8 mouse cellular contexts compared by ENCODE assay signal in the genomic region with DNA sequence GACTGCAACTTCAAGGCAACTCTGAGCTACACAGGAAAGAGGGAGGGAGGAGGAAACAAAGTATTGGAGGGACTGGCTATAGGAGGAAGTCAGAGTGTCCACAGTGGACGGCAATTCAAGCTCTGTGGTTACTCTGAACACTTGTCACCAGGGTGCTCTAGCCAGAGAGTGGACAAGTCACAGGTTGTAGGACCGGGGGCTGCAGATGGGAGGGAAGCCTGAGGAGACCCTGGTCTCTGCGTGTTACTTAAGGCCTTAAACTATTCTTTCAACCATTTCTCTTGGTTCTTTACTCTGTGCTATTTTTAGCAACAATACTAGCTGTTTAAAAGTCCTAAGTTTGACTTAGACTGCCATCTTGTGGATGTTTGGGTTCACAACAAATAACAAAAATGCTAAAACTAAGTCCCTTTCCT. TPM values are rescaled to one million over a fixed set of nuclear protein-coding genes. Genes with fewer than 3 reads are reported as not detected.
DNase-seq lines count a peak whose midpoint lies in the region; ATAC-seq and TF ChIP-seq lines count a peak whose summit lies in the region.

No protein-coding gene starts in this region.

- H3K27ac ChIP-seq in stomach, postnatal 0 days (replicated peaks): peak overlapping the region; percentile 81

- peak; percentile 85 for TF ChIP-seq CTCF in stomach, postnatal 0 days (IDR thresholded peaks at IDR 0.05; ENCODE audit: low read depth)

- peak; percentile 73 for ATAC-seq in inflammation-experienced regulatory T-cells, adult 6 months
- ATAC-seq in megakaryocyte, adult 5-6 weeks (ENCODE audit: poor library complexity, severe bottlenecking): peak; percentile 85
- peak; percentile 74 for ATAC-seq in stomach, postnatal 0 days (ENCODE audit: low FRiP score, low TSS enrichment)

- H3K27me3 ChIP-seq in stomach, postnatal 0 days (ENCODE audit: control insufficient read depth, insufficient read depth, low read length): no peaks in the 10 kb centered on the region

- no peak overlapping the region; the same call in 1 of the 2 replicates for H3K4me2 ChIP-seq in stomach, postnatal 0 days (replicated peaks; ENCODE audit: low read depth)

- 0 out of 2 replicates have a peak, but pooled peaks cover 3% of the 10 kb centered on the region for H3K4me1 ChIP-seq in stomach, postnatal 0 days (replicated peaks; ENCODE audit: control insufficient read depth, insufficient read depth)

- no peak overlapping the region for H3K4me3 ChIP-seq in stomach, postnatal 0 days (ENCODE audit: low read depth, low read length)

- DNase-seq in B cell, adult 2 months: peak; percentile 46 to 56
- peak; percentile 51 for DNase-seq in MEL-GATA-1-ER (ENCODE audit: extremely low read depth, low read depth)
- DNase-seq in fibroblast of lung, adult 2 months (ENCODE audit: low read depth): peak; percentile 46
- peak; percentile 39 for DNase-seq in stomach, postnatal 0 days (ENCODE audit: low spot score)
- no peak for DNase-seq in cerebellum, postnatal 14 days
- no peak for DNase-seq in layer of hippocampus, postnatal 36 days

- H3K9me3 ChIP-seq in stomach, postnatal 0 days (ENCODE audit: control insufficient read depth, low read length): no peaks in the 10 kb centered on the region

- H3K9ac ChIP-seq in stomach, postnatal 0 days (ENCODE audit: low read length): peak overlapping the region; percentile 43; the same call in 1 of the 2 replicates

- no peak for TF ChIP-seq EP300 in stomach, postnatal 0 days (optimal IDR thresholded peaks at IDR 0.05)

- H3K36me3 ChIP-seq in stomach, postnatal 0 days (ENCODE audit: control insufficient read depth, insufficient read depth, low read length): no peaks in the 10 kb centered on the region

- WGBS in stomach, postnatal 0 days: 15% methylated on average over 3 of the region's 3 CpGs

RNA-seq across cellular contexts. Expression of gene Arhgdib, which starts 38.6 kb away (rescaled TPM):
- 1,000 to 10,000 TPM; 2,255 to 2,929 (median 2,357) TPM for polyA plus RNA-seq in inflammation-experienced regulatory T-cells, adult 6 months (2017; shearing (Covaris generic))
- 3,528 and 3,668 TPM in 2 replicates for total RNA-seq in megakaryocyte, adult 5-6 weeks (2015)
- total RNA-seq in megakaryocyte, adult 5-6 weeks (2017): 1,567 and 1,601 TPM in 2 replicates
- 27.3 and 34.9 TPM in 2 replicates for polyA plus RNA-seq in stomach, postnatal 0 days (2015; fragmentation: Nextera tagmentation; extraction: Ambion mirVana)
- total RNA-seq in layer of hippocampus, postnatal 36 days (2021): 10 to 100 TPM in 1 of 2 experiments, 1 to 10 TPM in 1; 8.9 to 10.2 TPM

RNA-seq across cellular contexts. Expression of gene Pde6h, which starts 56.7 kb away (rescaled TPM):
- not detected for polyA plus RNA-seq in inflammation-experienced regulatory T-cells, adult 6 months (2017; shearing (Covaris generic))
- 0.02 and 0.04 TPM in 2 replicates for total RNA-seq in megakaryocyte, adult 5-6 weeks (2015)
- 0.11 and 0.16 TPM in 2 replicates for total RNA-seq in megakaryocyte, adult 5-6 weeks (2017)
- 0.06 and 0.40 TPM in 2 replicates for polyA plus RNA-seq in stomach, postnatal 0 days (2015; fragmentation: Nextera tagmentation; extraction: Ambion mirVana)
- 1 to 10 TPM; 1.5 TPM for total RNA-seq in layer of hippocampus, postnatal 36 days (2021)

RNA-seq across cellular contexts. Expression of gene Erp27, which starts 58.4 kb away (rescaled TPM):
- 1 to 10 TPM; 1.1 to 2.1 (median 1.1) TPM for polyA plus RNA-seq in inflammation-experienced regulatory T-cells, adult 6 months (2017; shearing (Covaris generic))
- total RNA-seq in megakaryocyte, adult 5-6 weeks (2015): 1.6 and 3.5 TPM in 2 replicates
- total RNA-seq in megakaryocyte, adult 5-6 weeks (2017): 1.6 and 4.7 TPM in 2 replicates
- polyA plus RNA-seq in stomach, postnatal 0 days (2015; fragmentation: Nextera tagmentation; extraction: Ambion mirVana): 0.65 and 1.0 TPM in 2 replicates
- 1 to 10 TPM in 1 of 2 experiments, under 1 TPM in 1; 0.80 to 1.1 TPM for total RNA-seq in layer of hippocampus, postnatal 36 days (2021)

Comparison
In these comparisons a context has a peak if more than half of its experiments do, and no peak if none do; other contexts are left out.
1. DNase-seq: peak in B cell, adult 2 months (2 of 2), MEL-GATA-1-ER (single experiment), fibroblast of lung, adult 2 months (single experiment) and stomach, postnatal 0 days (single experiment); none in cerebellum, postnatal 14 days (0 of 2) and layer of hippocampus, postnatal 36 days (0 of 2).
2. RNA of gene Arhgdib, which starts 38.6 kb away (total RNA-seq): 1,567 to 3,668 TPM in megakaryocyte, adult 5-6 weeks; 8.9 to 10.2 TPM in layer of hippocampus, postnatal 36 days; every median in the first group is over 100 times any median in the second.
3. Peak in every context shown above with its lines, with median percentiles within 50 percentile points of each other: ATAC-seq.